Mouse (Mus musculus): ENCODE data around the gene Haus6.

DNA sequence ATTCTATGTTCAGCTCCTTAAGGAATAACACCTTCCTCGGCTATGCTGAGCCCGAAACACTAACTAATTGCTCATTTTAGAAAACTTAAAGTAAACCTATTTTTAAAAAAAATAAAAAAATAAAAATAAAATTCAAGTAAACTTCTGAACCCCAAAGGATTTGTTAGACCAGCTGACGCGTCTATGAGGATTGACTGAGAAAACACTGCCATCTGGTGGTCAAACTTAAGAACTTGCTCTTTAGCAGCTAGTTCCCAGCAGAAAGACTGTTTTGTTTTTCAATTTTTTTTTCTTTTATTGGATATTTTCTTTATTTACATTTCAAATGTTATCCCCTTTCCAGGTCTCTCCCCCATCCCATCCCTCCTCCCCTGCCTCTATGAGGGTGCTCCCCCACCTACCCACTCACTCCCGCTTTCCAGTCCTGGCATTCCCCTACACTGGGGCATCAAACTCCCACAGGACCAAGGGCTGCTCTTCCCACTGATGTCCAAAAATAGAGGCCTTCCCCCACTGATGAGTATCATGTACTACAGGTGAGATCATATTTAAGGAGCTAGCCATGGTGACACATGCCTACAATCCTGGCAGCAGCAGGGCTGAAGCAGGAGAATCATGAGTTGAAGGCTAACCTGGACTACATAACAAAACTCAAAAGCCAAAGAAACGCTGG lies 56.7 kb downstream of the Haus6 start:
- no peak for TF ChIP-seq CHD2 (IDR thresholded peaks at IDR 0.05; ENCODE audit: low read length)
- no peak for TF ChIP-seq USF1 (IDR thresholded peaks at IDR 0.05; ENCODE audit: low read depth, low read length)
- peak; percentile 34 to 72; a peak in 3 of 4 replicates for TF ChIP-seq CTCF (conservative IDR thresholded peaks at IDR 0.05 in 1 of 2, IDR thresholded peaks at IDR 0.05 in 1 of 2; ENCODE audit: low read depth in 2 of 2, low read length in 2 of 2)
- TF ChIP-seq EP300 (IDR thresholded peaks at IDR 0.05; ENCODE audit: low read length) = no peak
- TF ChIP-seq MAZ (IDR thresholded peaks at IDR 0.05; ENCODE audit: low read depth, low read length) = no peak

Measured in CH12.LX (cell line).